Mouse (Mus musculus) gastrocnemius, adult 8-10 months (tissue): ENCODE results near the gene Commd3. TPM values are rescaled to one million over a fixed set of nuclear protein-coding genes. Genes with fewer than 3 reads are reported as not detected.

Experiments
- DNase-seq, 2 experiments: peaks; one replicate each; pipeline ENCODE4 v3.0.0; 2022; ENCODE audit warnings: low spot score in 2 of 2
- total RNA-seq, 4 experiments: library from RNA; stranded (reverse); gene quantifications; 2 replicates each; pipeline ENCODE4 v1.2.4; 2022

Commd3 gene
- total RNA-seq, 4 experiments from 2014 or later = 93.3 to 100 (median 94.8) TPM

DNA sequence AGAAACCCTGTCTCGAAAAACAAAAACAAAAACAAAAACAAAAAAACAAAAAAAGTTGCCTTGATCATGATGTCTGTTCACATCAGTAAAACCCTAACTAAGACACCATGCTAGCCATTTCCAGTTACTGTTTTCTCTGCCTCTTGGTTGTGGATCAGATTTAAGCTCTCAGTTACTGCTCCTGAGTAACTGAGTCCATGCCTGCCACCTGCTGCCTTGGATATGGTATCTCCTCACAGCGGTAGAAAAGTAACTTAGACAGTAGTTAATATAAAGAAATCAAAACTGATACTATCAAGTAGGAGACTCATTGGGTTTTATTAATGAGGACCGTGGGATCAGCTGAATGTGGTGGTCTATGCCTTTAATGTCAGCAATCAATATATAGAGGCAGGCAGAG lies 42.2 kb downstream of the Commd3 start:
- DNase-seq = no peak

DNA sequence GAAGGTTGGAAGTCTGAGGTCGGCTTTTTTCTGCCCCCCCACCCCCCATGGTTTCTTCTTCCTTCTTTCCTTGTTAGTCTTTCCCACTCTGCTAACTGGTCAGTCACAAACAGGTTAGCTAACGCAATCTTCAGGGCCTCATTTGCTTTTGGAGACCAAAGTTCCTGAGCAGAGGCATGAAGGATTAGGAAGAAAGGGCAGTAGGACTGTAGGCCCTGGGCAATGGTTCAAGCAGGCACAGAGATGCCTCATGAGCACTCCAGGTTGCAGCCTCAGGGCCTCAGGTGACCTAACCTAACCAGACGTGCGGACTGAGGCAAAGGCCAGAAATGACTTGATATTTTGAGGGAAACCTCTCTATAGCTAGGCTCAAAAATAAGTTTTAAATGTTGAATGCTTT lies 46.3 kb downstream of the Commd3 start:
- no peak for DNase-seq

DNA sequence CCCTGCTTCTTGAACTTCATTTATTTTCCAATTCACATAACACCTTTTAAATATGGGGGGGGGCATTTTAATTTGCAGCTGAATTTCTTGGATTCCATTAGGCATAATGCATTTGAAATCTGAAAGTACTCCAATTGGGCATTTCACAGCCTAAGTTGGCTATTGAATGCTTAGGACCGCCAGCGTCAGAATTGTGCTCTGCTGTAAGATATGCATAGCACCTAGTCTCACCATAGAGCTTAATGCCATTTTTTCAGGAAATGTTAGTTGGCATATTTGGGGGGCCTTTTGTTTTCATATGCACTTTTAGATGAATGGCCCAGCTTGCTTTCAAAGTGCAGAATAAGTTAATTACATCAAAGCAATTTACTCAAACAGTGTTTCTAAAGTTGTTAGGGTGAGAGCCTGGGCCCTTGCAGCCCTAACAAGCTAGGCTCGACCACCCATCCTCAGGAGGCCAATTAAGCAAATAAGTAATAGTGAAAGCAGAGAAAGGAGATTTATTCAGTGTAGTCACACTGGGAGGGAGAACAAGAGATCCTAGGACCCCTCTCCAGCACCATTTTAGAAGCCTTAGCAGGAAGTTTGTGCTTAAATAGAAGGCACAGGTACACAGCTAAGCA lies 50.1 kb downstream of the Commd3 start:
- DNase-seq = no peak

DNA sequence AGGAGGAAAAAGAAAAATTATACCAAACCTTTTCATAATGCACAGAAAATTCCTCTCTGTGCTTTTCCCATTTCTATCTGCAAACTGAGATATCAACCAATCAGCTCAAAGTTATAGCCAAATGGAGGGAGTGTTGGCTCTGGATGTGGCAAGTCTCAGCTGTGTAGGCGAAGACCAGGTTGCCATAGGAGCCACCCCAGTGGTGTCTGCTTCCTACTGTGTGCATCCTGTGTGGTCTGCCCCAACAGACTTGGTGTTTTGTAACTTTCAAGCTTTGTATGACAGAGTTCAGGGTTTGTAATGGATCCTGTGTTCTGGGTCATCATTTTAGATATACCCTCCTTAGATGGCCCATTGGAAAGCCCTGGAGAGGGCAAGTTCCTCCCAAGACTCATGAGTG lies 52.3 kb downstream of the Commd3 start:
- DNase-seq = no peak

Other genes starting within 250 kb of the Commd3 start
- gene Bmi1, start 4.6 kb downstream of the Commd3 start, total RNA-seq = 10 to 100 TPM; 60.4 to 80.9 (median 68.8) TPM
- 1 to 10 TPM in 3 of 4 experiments, under 1 TPM in 1; 0.85 to 1.6 (median 1.2) TPM for gene Spag6, start 21.6 kb downstream of the Commd3 start, total RNA-seq